Mouse (Mus musculus) gastrocnemius, adult 2 months (tissue): ENCODE measurements around the gene AU021092. TPM values are rescaled to one million over a fixed set of nuclear protein-coding genes. Genes with fewer than 3 reads are reported as not detected.
A peak's percentile ranks its signal among the peaks of the same experiment; 100 is the strongest.
"Not testable (repeated sequence)": the region's sequence is repeated elsewhere in the genome, so short reads cannot be mapped to it uniquely, and the experiment has no call there.

ENCODE experiments used
- DNase-seq: peaks from one replicate; pipeline ENCODE4 v3.0.0; 2022
- H3K27ac ChIP-seq: fragments of 200-600 bp; 2 replicates; pipeline ENCODE4 v1.8.1; 2022; ENCODE audit warnings: mild to moderate bottlenecking
- H3K4me3 ChIP-seq: fragments of 200-600 bp; 2 replicates; pipeline ENCODE4 v1.8.1; 2022; ENCODE audit warnings: mild to moderate bottlenecking, moderate library complexity
- CTCF ChIP-seq: fragments of 200-600 bp; IDR thresholded peaks from 2 replicates; pipeline ENCODE4 v1.8.1; 2022; ENCODE audit warnings: antibody characterized with exemption, mild to moderate bottlenecking, moderate library complexity
- intact Hi-C: fragments of 180-260 bp; cut with DNase I; formaldehyde crosslinking; loops from one replicate; pipeline ENCODE4 v1.15.1; 2025
- total RNA-seq, 2 experiments: library from RNA; stranded (reverse); gene quantifications; 2 replicates each; pipeline ENCODE4 v1.2.3; 2021

The AU021092 gene
- total RNA-seq, 2 experiments from 2014 or later = 3.2 to 3.6 TPM

- TF ChIP-seq CTCF = no peak
- peak within 1 kb of the TSS; percentile 96 for H3K27ac ChIP-seq
- intact Hi-C loops = loop anchor here (1.0 kb wide), 1 partner anchor 22 kb away; the partner anchor contains the start of gene Eef2kmt
- peak; percentile 97 for DNase-seq
- H3K4me3 ChIP-seq = peak within 1 kb of the TSS; percentile 89
Measured at GRCm38 (mm10) chr16:5233418-5234313, 11.6 kb upstream of the AU021092 start, which contains the start of gene Alg1. TSS of gene Alg1 (plus strand) at chr16:5233621.

GRCm38 (mm10) chr16:5232982-5233381 lies 10.9 kb upstream of the AU021092 start:
- intact Hi-C loops = loop anchor here (1.0 kb wide), 1 partner anchor 22 kb away; the partner anchor contains the start of gene Eef2kmt
- Histone ChIP-seq H3K4me3 (peak overlapping the region; percentile 89), H3K27ac (peak overlapping the region; percentile 96)
- no peak for DNase-seq
- TF ChIP-seq CTCF = no peak

- intact Hi-C loops, H3K4me3 ChIP-seq, DNase-seq, H3K27ac ChIP-seq: not testable (repeated sequence)
Measured at GRCm38 (mm10) chr16:5228103-5228502, 6.0 kb upstream of the AU021092 start.

- DNase-seq, intact Hi-C loops, H3K27ac ChIP-seq, H3K4me3 ChIP-seq: not testable (repeated sequence)
Measured at GRCm38 (mm10) chr16:5227501-5227900, 5.4 kb upstream of the AU021092 start.

GRCm38 (mm10) chr16:5226534-5226933 lies 4.4 kb upstream of the AU021092 start:
- H3K4me3 ChIP-seq, DNase-seq, H3K27ac ChIP-seq, intact Hi-C loops: not testable (repeated sequence)

- Histone ChIP-seq H3K27ac (peak overlapping the region; percentile 38), H3K4me3 (peak overlapping the region; percentile 64)
- no peak for TF ChIP-seq CTCF
- intact Hi-C loops = no loop called here
- DNase-seq = no peak
Measured at GRCm38 (mm10) chr16:5221403-5221802, 696 bp downstream of the AU021092 start.

- DNase-seq = no peak
- intact Hi-C loops = no loop called here
- no peak overlapping the region for H3K27ac ChIP-seq
- H3K4me3 ChIP-seq = no peak overlapping the region
- TF ChIP-seq CTCF = no peak
Measured at GRCm38 (mm10) chr16:5217341-5218133, 4.6 kb downstream of the AU021092 start.

GRCm38 (mm10) chr16:5216686-5217085 lies 5.4 kb downstream of the AU021092 start:
- H3K27ac ChIP-seq = no peak overlapping the region
- intact Hi-C loops = no loop called here
- no peak for TF ChIP-seq CTCF
- no peak for DNase-seq
- no peak overlapping the region for H3K4me3 ChIP-seq

GRCm38 (mm10) chr16:5214126-5214525 lies 8.0 kb downstream of the AU021092 start:
- no peak for DNase-seq
- intact Hi-C loops = no loop called here

GRCm38 (mm10) chr16:5212150-5212549 lies 9.9 kb downstream of the AU021092 start:
- intact Hi-C loops = no loop called here
- no peak for DNase-seq
- Histone ChIP-seq H3K27ac (no peak overlapping the region), H3K4me3 (no peak overlapping the region)
- no peak for TF ChIP-seq CTCF

More at GRCm38 (mm10) chr16:5214126-5214525, 8.0 kb downstream of the AU021092 start:
- TF ChIP-seq CTCF = no peak
- Histone ChIP-seq H3K4me3 (no peak overlapping the region), H3K27ac (no peak overlapping the region)

- Histone ChIP-seq H3K27ac (no peak overlapping the region), H3K4me3 (no peak overlapping the region)
- DNase-seq = no peak
- TF ChIP-seq CTCF = no peak
- intact Hi-C loops = no loop called here
Measured at GRCm38 (mm10) chr16:5210365-5210764, 11.7 kb downstream of the AU021092 start.

GRCm38 (mm10) chr16:5206051-5206450 lies 16.0 kb downstream of the AU021092 start:
- H3K4me3 ChIP-seq = no peak overlapping the region
- no peak overlapping the region for H3K27ac ChIP-seq
- DNase-seq = no peak
- intact Hi-C loops = no loop called here
- no peak for TF ChIP-seq CTCF

GRCm38 (mm10) chr16:5205431-5205970 lies 16.6 kb downstream of the AU021092 start:
- H3K27ac ChIP-seq = no peak overlapping the region
- no peak for DNase-seq
- intact Hi-C loops = no loop called here

More at GRCm38 (mm10) chr16:5205431-5205970, 16.6 kb downstream of the AU021092 start:
- no peak for TF ChIP-seq CTCF
- no peak overlapping the region for H3K4me3 ChIP-seq
